Mouse (Mus musculus) brain, embryonic 14.5 days (tissue): ENCODE data around the gene Narfl. TPM values are rescaled to one million over a fixed set of nuclear protein-coding genes. Genes with fewer than 3 reads are reported as not detected.
A peak's percentile ranks its signal among the peaks of the same experiment; 100 is the strongest.

ENCODE experiments used
- DNase-seq: peaks from one replicate; pipeline ENCODE4 v3.0.0-alpha.2; 2011; ENCODE audit warnings: low read depth
- CTCF ChIP-seq: fragments of 200-500 bp; IDR thresholded peaks from 2 replicates; pipeline ENCODE4 v1.5.1; 2012; ENCODE audit warnings: inconsistent platforms, mild to moderate bottlenecking, moderate library complexity, borderline replicate concordance; ENCODE audit not compliant: insufficient read depth, insufficient read length; ENCODE audit errors: extremely low read depth
- POLR2A ChIP-seq: fragments of 200-500 bp; IDR thresholded peaks from 2 replicates; pipeline ENCODE4 v1.6.1; 2012; ENCODE audit warnings: mild to moderate bottlenecking, inconsistent platforms, borderline replicate concordance; ENCODE audit not compliant: poor library complexity, insufficient read depth, insufficient read length, severe bottlenecking; ENCODE audit errors: extremely low read depth
- polyA plus RNA-seq: library from polyadenylated mRNA; depleted of rRNA; stranded (reverse); fragments of >200 nt; gene quantifications from 2 replicates; pipeline ENCODE4 v1.2.3, GENCODE M21; 2012

Narfl gene
- polyA plus RNA-seq, 1 experiment = 26.7 TPM

- TF ChIP-seq POLR2A = no peak
- TF ChIP-seq CTCF = no peak
- no peak for DNase-seq
Measured at GRCm38 (mm10) chr17:25775318-25776062, 1.9 kb downstream of the Narfl start.

- TF ChIP-seq CTCF (no peak), POLR2A (no peak)
- no peak for DNase-seq
Measured at GRCm38 (mm10) chr17:25777948-25778347, 4.4 kb downstream of the Narfl start.

- DNase-seq = no peak
Measured at GRCm38 (mm10) chr17:25781339-25781738, 7.8 kb downstream of the Narfl start.

GRCm38 (mm10) chr17:25783086-25783485 is 9.5 kb downstream of the Narfl start:
- no peak for TF ChIP-seq POLR2A
- TF ChIP-seq CTCF = no peak
- DNase-seq = no peak

More at GRCm38 (mm10) chr17:25781339-25781738, 7.8 kb downstream of the Narfl start:
- no peak for TF ChIP-seq POLR2A

GRCm38 (mm10) chr17:25783861-25784574 is 10.4 kb downstream of the Narfl start:
- TF ChIP-seq POLR2A = no peak
- TF ChIP-seq CTCF = no peak
- DNase-seq = no peak

GRCm38 (mm10) chr17:25785281-25785745 is 11.7 kb downstream of the Narfl start, which contains the start of gene Haghl:
TSS of gene Haghl (minus strand) at chr17:25785673.
- TF ChIP-seq CTCF (no peak), POLR2A (peak; percentile 46; the same call in 1 of the 2 replicates)

GRCm38 (mm10) chr17:25786280-25786679 is 12.7 kb downstream of the Narfl start, which contains the start of gene Ccdc78:
TSS of gene Ccdc78 (plus strand) at chr17:25786580.
- no peak for DNase-seq
- no peak for TF ChIP-seq CTCF
- TF ChIP-seq POLR2A = no peak

More at GRCm38 (mm10) chr17:25785281-25785745, 11.7 kb downstream of the Narfl start, which contains the start of gene Haghl:
- DNase-seq = peak; percentile 98

- DNase-seq = no peak
- TF ChIP-seq CTCF = no peak
- TF ChIP-seq POLR2A = no peak
Measured at GRCm38 (mm10) chr17:25786781-25787504, 13.4 kb downstream of the Narfl start.

GRCm38 (mm10) chr17:25791320-25791842 is 17.8 kb downstream of the Narfl start:
- peak; percentile 69 for DNase-seq
- TF ChIP-seq POLR2A = no peak
- no peak for TF ChIP-seq CTCF

GRCm38 (mm10) chr17:25791843-25792527 is 18.4 kb downstream of the Narfl start:
- peak; percentile 94 for DNase-seq
- TF ChIP-seq CTCF (no peak), POLR2A (peak; percentile 42; the same call in 1 of the 2 replicates)

GRCm38 (mm10) chr17:25792615-25793014 is 19.0 kb downstream of the Narfl start, which contains the start of gene Fam173a:
TSS of gene Fam173a (minus strand) at chr17:25792901.
- no peak for TF ChIP-seq CTCF
- no peak for TF ChIP-seq POLR2A
- DNase-seq = peak; percentile 88
